Mouse (Mus musculus): ENCODE results near the gene Clns1a.

The Clns1a gene

DNA sequence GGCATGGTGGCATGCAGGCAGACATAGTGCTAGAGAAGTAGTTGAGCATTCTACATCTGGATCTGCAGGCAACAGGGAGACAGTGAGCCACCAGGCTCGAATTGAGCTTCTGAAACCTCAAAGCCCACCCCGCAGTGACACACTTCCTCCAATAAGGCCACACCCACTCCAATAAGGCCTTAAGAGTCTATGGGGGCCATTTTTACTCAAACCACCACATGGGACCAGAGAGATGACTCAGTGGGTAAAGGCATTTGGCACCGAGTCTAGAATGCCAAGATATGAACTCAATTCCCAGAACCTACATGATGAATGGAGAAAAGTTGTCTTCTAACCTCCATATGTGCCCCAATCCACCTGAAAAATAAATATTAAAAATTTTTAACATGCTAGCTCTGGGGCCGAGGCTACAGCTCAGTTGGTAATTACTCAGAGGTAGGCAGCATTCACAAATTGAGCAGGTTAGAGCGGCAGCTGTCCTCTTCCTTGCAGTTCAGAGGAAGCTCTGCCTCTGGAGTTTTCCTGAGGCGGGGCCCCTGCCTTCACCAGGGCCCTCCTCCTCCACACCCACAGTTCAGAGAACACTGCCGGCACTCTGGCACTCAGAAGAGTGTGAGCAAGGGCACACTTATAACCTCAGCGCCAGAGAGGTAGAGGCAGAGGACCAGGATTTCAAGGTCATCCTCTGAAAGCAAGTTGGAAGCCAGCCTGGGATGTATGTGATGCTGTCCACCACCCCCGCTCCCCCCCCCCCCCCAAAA, 70.2 kb downstream of the Clns1a start:
- no peak for DNase-seq

DNA sequence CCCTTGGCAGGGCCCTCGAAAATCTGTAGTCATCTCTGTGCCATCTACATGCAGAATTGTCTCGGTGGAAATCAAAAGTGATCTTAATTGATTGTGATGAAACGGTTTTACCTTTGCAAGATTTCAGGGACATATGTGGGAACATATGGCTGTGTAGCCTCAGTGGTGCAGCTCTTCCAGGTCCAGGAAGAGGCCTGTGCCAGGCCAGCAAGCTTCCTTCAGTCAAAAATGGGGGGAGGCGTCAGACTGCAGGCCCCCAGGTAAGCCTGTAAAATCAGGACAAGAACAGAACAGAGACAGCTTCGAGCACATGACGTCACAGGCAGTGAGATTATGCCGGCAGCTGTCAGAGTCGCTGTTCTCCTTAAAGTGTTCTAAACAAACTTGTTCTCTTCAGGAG, 71.4 kb downstream of the Clns1a start:
- no peak for DNase-seq

DNA sequence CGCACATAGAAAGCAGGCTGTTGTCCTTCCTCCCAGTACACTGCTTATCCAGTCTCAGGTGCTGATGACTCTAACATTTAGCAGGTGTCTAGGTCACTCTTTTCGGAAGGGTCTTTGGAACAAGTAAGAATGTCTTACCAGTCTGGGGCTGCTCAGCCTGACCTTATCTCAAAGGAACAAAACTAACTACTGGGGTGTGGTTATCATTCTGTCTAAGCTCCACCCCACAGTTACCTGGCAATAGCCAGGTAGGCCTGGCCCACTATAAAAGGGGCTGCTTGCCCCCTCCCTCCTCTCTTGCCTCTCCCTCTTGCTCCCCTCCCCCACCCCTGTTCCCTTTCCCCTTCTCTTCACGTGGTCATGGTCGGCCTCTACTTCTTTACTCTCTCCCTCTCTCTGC, 72.6 kb downstream of the Clns1a start:
- no peak for DNase-seq
